ENCODE assay signal across 36 mouse cellular contexts in the genomic region with DNA sequence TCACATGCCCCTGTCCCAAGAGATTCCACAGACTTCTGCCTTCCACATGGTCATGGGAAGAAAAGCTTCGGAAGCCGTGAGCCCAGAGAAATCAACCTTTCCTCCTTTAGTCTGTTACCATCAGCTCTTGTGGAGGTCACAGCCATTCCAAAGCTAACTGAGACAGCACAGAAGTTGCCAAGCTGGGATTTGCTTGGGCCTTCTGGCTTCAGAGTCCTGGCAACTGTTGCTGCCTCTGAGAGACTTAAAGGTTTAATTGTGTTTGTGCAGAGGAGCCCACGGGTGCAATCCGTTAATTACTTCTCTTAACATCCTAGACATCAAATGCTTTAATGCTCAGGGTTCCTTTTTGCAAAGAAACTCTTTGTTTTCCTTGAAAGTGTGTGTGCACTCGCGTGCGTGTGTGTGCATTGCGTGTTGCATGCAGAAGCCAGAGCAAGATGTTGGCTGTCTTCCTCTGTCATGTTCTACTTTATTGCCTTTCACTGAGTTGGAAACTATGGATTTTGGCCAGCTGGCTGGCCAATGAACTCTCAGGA. TPM values are rescaled to one million over a fixed set of nuclear protein-coding genes. Genes with fewer than 3 reads are reported as not detected.
DNase-seq lines count a peak whose midpoint lies in the region; ATAC-seq and TF ChIP-seq lines count a peak whose summit lies in the region.
"Had no signal": no experiment of that assay in that cellular context is flagged by ENCODE, and none has a peak within 500 bp of the region (broad histone marks: within the 10 kb centered on the region; RNA-seq: fewer than 3 reads in every experiment).

No protein-coding gene starts in this region.

- no peak overlapping the region for H3K9ac ChIP-seq in forebrain, embryonic 16.5 days (replicated peaks; ENCODE audit: low read depth, low read length)
- H3K9ac ChIP-seq in forebrain, embryonic 13.5 days = no peak overlapping the region
- no peak overlapping the region for H3K9ac ChIP-seq in hindbrain, postnatal 0 days (replicated peaks; ENCODE audit: low read length)
- H3K9ac ChIP-seq in hindbrain, embryonic 12.5 days = no peak overlapping the region
- no peak overlapping the region for H3K9ac ChIP-seq in midbrain, postnatal 0 days (replicated peaks; ENCODE audit: low read length, poor library complexity, severe bottlenecking)
- no peak overlapping the region for H3K9ac ChIP-seq in midbrain, embryonic 16.5 days (ENCODE audit: low read depth, low read length)
- H3K9ac ChIP-seq in limb, embryonic 15.5 days = no peak overlapping the region
- H3K9ac ChIP-seq: embryonic facial prominence, embryonic 13.5 days; forebrain, embryonic 15.5 days; heart, embryonic 12.5 days; heart, embryonic 15.5 days had no signal

- H3K36me3 ChIP-seq in forebrain, embryonic 16.5 days (ENCODE audit: control insufficient read depth, insufficient read depth) = no peaks in the 10 kb centered on the region
- no peaks in the 10 kb centered on the region for H3K36me3 ChIP-seq in forebrain, embryonic 13.5 days (ENCODE audit: poor library complexity, severe bottlenecking)
- no peaks in the 10 kb centered on the region for H3K36me3 ChIP-seq in hindbrain, postnatal 0 days (ENCODE audit: insufficient read depth, low read length)
- no peaks in the 10 kb centered on the region for H3K36me3 ChIP-seq in hindbrain, embryonic 12.5 days
- H3K36me3 ChIP-seq in midbrain, postnatal 0 days (ENCODE audit: insufficient read depth, low read length) = no peaks in the 10 kb centered on the region
- no peaks in the 10 kb centered on the region for H3K36me3 ChIP-seq in midbrain, embryonic 16.5 days (ENCODE audit: control insufficient read depth, insufficient read depth, low read length)
- no peaks in the 10 kb centered on the region for H3K36me3 ChIP-seq in limb, embryonic 15.5 days
- H3K36me3 ChIP-seq: embryonic facial prominence, embryonic 10.5 days; embryonic facial prominence, embryonic 13.5 days; forebrain, embryonic 15.5 days; G1E; heart, embryonic 12.5 days; heart, embryonic 15.5 days had no signal

- no peak for TF ChIP-seq CTCF in hindbrain, postnatal 0 days (IDR thresholded peaks at IDR 0.05; ENCODE audit: low read depth)
- no peak for TF ChIP-seq CTCF in midbrain, postnatal 0 days (IDR thresholded peaks at IDR 0.05)

- H3K4me2 ChIP-seq in forebrain, embryonic 16.5 days (ENCODE audit: low read length) = no peak overlapping the region
- no peak overlapping the region for H3K4me2 ChIP-seq in forebrain, embryonic 13.5 days
- H3K4me2 ChIP-seq in hindbrain, postnatal 0 days (ENCODE audit: low read depth, low read length) = no peak overlapping the region
- no peak overlapping the region for H3K4me2 ChIP-seq in hindbrain, embryonic 12.5 days (replicated peaks)
- no peak overlapping the region for H3K4me2 ChIP-seq in midbrain, postnatal 0 days (ENCODE audit: low read depth, low read length, poor library complexity, severe bottlenecking)
- H3K4me2 ChIP-seq in midbrain, embryonic 16.5 days (ENCODE audit: low read length) = no peak overlapping the region
- no peak overlapping the region for H3K4me2 ChIP-seq in limb, embryonic 15.5 days
- H3K4me2 ChIP-seq: embryonic facial prominence, embryonic 13.5 days; forebrain, embryonic 15.5 days; heart, embryonic 12.5 days; heart, embryonic 15.5 days had no signal

- H3K9me3 ChIP-seq in forebrain, embryonic 16.5 days (ENCODE audit: control insufficient read depth, low read length) = no peaks in the 10 kb centered on the region
- H3K9me3 ChIP-seq in forebrain, embryonic 13.5 days (replicated peaks) = no peaks in the 10 kb centered on the region
- H3K9me3 ChIP-seq in hindbrain, postnatal 0 days (ENCODE audit: low read length) = no peaks in the 10 kb centered on the region
- no peaks in the 10 kb centered on the region for H3K9me3 ChIP-seq in hindbrain, embryonic 12.5 days (replicated peaks)
- no peaks in the 10 kb centered on the region for H3K9me3 ChIP-seq in midbrain, postnatal 0 days (ENCODE audit: low read length)
- no peaks in the 10 kb centered on the region for H3K9me3 ChIP-seq in midbrain, embryonic 16.5 days (replicated peaks; ENCODE audit: control insufficient read depth, low read length, poor library complexity, severe bottlenecking)
- no peaks in the 10 kb centered on the region for H3K9me3 ChIP-seq in limb, embryonic 15.5 days
- H3K9me3 ChIP-seq: embryonic facial prominence, embryonic 10.5 days; embryonic facial prominence, embryonic 13.5 days; forebrain, embryonic 15.5 days; G1E; heart, embryonic 12.5 days; heart, embryonic 15.5 days had no signal

- peak; percentile 49; the same call in 1 of the 2 replicates for ATAC-seq in forebrain, embryonic 16.5 days
- no peak for ATAC-seq in forebrain, embryonic 13.5 days
- no peak for ATAC-seq in hindbrain, postnatal 0 days
- no peak for ATAC-seq in hindbrain, embryonic 12.5 days (ENCODE audit: low FRiP score)
- no peak for ATAC-seq in midbrain, postnatal 0 days (ENCODE audit: low FRiP score)
- ATAC-seq in midbrain, embryonic 16.5 days = no peak
- ATAC-seq in limb, embryonic 15.5 days (ENCODE audit: insufficient number of reproducible peaks, low FRiP score, low TSS enrichment, low read depth) = no peak
- ATAC-seq: forebrain, embryonic 15.5 days; intestine, postnatal 0 days; Patski had no signal

- no peak overlapping the region for H3K4me3 ChIP-seq in forebrain, embryonic 16.5 days (replicated peaks; ENCODE audit: low read length)
- no peak overlapping the region for H3K4me3 ChIP-seq in forebrain, embryonic 13.5 days
- no peak overlapping the region for H3K4me3 ChIP-seq in hindbrain, postnatal 0 days (ENCODE audit: low read length)
- H3K4me3 ChIP-seq in hindbrain, embryonic 12.5 days = no peak overlapping the region
- H3K4me3 ChIP-seq in midbrain, postnatal 0 days (ENCODE audit: low read depth, low read length) = no peak overlapping the region
- H3K4me3 ChIP-seq in midbrain, embryonic 16.5 days (ENCODE audit: low read depth, low read length) = no peak overlapping the region
- no peak overlapping the region for H3K4me3 ChIP-seq in limb, embryonic 15.5 days
- H3K4me3 ChIP-seq: embryonic facial prominence, embryonic 10.5 days; embryonic facial prominence, embryonic 13.5 days; erythroblast, embryonic 14.5 days; forebrain, embryonic 15.5 days; gastrocnemius, adult 2 months; heart, embryonic 12.5 days; heart, embryonic 15.5 days had no signal

- WGBS in forebrain, embryonic 16.5 days = 34% methylated on average over 8 of the region's 8 CpGs
- WGBS in forebrain, embryonic 13.5 days = 48% methylated on average over 8 of the region's 8 CpGs
- WGBS in hindbrain, postnatal 0 days = 59% methylated on average over 8 of the region's 8 CpGs
- 86% methylated on average over 8 of the region's 8 CpGs for WGBS in hindbrain, embryonic 12.5 days
- 75% methylated on average over 8 of the region's 8 CpGs for WGBS in midbrain, postnatal 0 days
- WGBS in midbrain, embryonic 16.5 days = 66% methylated on average over 8 of the region's 8 CpGs
- 68% methylated on average over 8 of the region's 8 CpGs for WGBS in limb, embryonic 15.5 days

- H3K27me3 ChIP-seq in forebrain, embryonic 16.5 days (replicated peaks; ENCODE audit: control insufficient read depth, insufficient read depth, low read length) = no peaks in the 10 kb centered on the region
- no peaks in the 10 kb centered on the region for H3K27me3 ChIP-seq in forebrain, embryonic 13.5 days
- no peaks in the 10 kb centered on the region for H3K27me3 ChIP-seq in hindbrain, postnatal 0 days (ENCODE audit: insufficient read depth, low read length)
- H3K27me3 ChIP-seq in hindbrain, embryonic 12.5 days = no peaks in the 10 kb centered on the region
- no peaks in the 10 kb centered on the region for H3K27me3 ChIP-seq in midbrain, postnatal 0 days (ENCODE audit: insufficient read depth, low read length)
- H3K27me3 ChIP-seq in midbrain, embryonic 16.5 days (ENCODE audit: control insufficient read depth, insufficient read depth, low read depth, low read length) = no peaks in the 10 kb centered on the region
- H3K27me3 ChIP-seq in limb, embryonic 15.5 days = no peaks in the 10 kb centered on the region
- H3K27me3 ChIP-seq: embryonic facial prominence, embryonic 13.5 days; forebrain, embryonic 15.5 days; heart, embryonic 12.5 days; heart, embryonic 15.5 days; Patski had no signal

- peak; percentile 45 for DNase-seq in hindbrain, postnatal 0 days (ENCODE audit: low spot score)
- peak; percentile 55 for DNase-seq in midbrain, postnatal 0 days (ENCODE audit: low spot score)
- no peak for DNase-seq in gastrocnemius, postnatal 10 days
- DNase-seq: adrenal gland, adult 2 months; adrenal gland, postnatal 14 days; B cell, adult 2 months; cerebellum, adult 11-12 months; cerebellum, adult 8-10 months; cerebellum, postnatal 36 days; embryo, embryonic 11 days; gastrocnemius, adult 2 months; gastrocnemius, postnatal 25 days; heart, adult 18-20 months; heart, postnatal 14 days; heart, postnatal 4 days; kidney, adult 2 months had no signal

- no peak overlapping the region for H3K27ac ChIP-seq in forebrain, embryonic 16.5 days (ENCODE audit: low read length)
- no peak overlapping the region; the same call in 1 of the 2 replicates for H3K27ac ChIP-seq in forebrain, embryonic 13.5 days
- no peak overlapping the region for H3K27ac ChIP-seq in hindbrain, postnatal 0 days
- no peak overlapping the region for H3K27ac ChIP-seq in hindbrain, embryonic 12.5 days
- no peak overlapping the region for H3K27ac ChIP-seq in midbrain, postnatal 0 days (ENCODE audit: low read depth, low read length)
- H3K27ac ChIP-seq in midbrain, embryonic 16.5 days (ENCODE audit: low read length) = no peak overlapping the region
- H3K27ac ChIP-seq in limb, embryonic 15.5 days = peak overlapping the region; percentile 35
- H3K27ac ChIP-seq: embryonic facial prominence, embryonic 10.5 days; embryonic facial prominence, embryonic 13.5 days; forebrain, embryonic 15.5 days; gastrocnemius, adult 2 months; heart, embryonic 15.5 days had no signal

- H3K4me1 ChIP-seq in forebrain, embryonic 16.5 days (replicated peaks; ENCODE audit: control insufficient read depth, insufficient read depth, low read length) = peaks cover 11% of the 10 kb centered on the region
- peaks cover 11% of the 10 kb centered on the region; the same call in 1 of the 2 replicates for H3K4me1 ChIP-seq in forebrain, embryonic 13.5 days
- no peaks in the 10 kb centered on the region for H3K4me1 ChIP-seq in hindbrain, postnatal 0 days (ENCODE audit: insufficient read depth, low read length)
- H3K4me1 ChIP-seq in hindbrain, embryonic 12.5 days = no peaks in the 10 kb centered on the region
- no peaks in the 10 kb centered on the region for H3K4me1 ChIP-seq in midbrain, postnatal 0 days (ENCODE audit: insufficient read depth, low read length)
- H3K4me1 ChIP-seq in midbrain, embryonic 16.5 days (ENCODE audit: control insufficient read depth, insufficient read depth, low read length) = no peaks in the 10 kb centered on the region
- H3K4me1 ChIP-seq in limb, embryonic 15.5 days = peaks cover 20% of the 10 kb centered on the region
- H3K4me1 ChIP-seq: embryonic facial prominence, embryonic 13.5 days had no signal

RNA-seq across cellular contexts. Expression of gene Gm9964, which starts 20.2 kb away (rescaled TPM):
- polyA plus RNA-seq in forebrain, embryonic 16.5 days (2015; fragmentation: Nextera tagmentation; extraction: Ambion mirVana) = not detected in 2 replicates
- not detected in 2 replicates for polyA plus RNA-seq in forebrain, embryonic 13.5 days (2015; fragmentation: Nextera tagmentation; extraction: Ambion mirVana)
- total RNA-seq in hindbrain, postnatal 0 days (2014; rRNA removed) = not detected in 2 replicates
- polyA plus RNA-seq in hindbrain, postnatal 0 days (2015; fragmentation: Nextera tagmentation; extraction: Ambion mirVana) = not detected in 2 replicates
- not detected in 2 replicates for polyA plus RNA-seq in hindbrain, embryonic 12.5 days (2016; fragmentation: Nextera tagmentation; extraction: Ambion mirVana)
- total RNA-seq in midbrain, postnatal 0 days (2014; rRNA removed) = not detected in 2 replicates
- 0.22 TPM in 1 of 2 replicates, not detected in the other for polyA plus RNA-seq in midbrain, postnatal 0 days (2015; fragmentation: Nextera tagmentation; extraction: Ambion mirVana)
- not detected in 2 replicates for polyA plus RNA-seq in midbrain, embryonic 16.5 days (2015; fragmentation: Nextera tagmentation; extraction: Ambion mirVana)
- not detected in 2 replicates for polyA plus RNA-seq in limb, embryonic 15.5 days (2015; fragmentation: Nextera tagmentation; extraction: Ambion mirVana)
- not detected for total RNA-seq in gastrocnemius, postnatal 10 days (2021)
- total RNA-seq: adrenal gland, adult 2 months; adrenal gland, postnatal 14 days; CH12.LX; gastrocnemius, adult 2 months; gastrocnemius, postnatal 25 days; heart, adult 18-20 months; heart, postnatal 14 days; heart, postnatal 4 days had no signal
- polyA plus RNA-seq: adrenal gland, adult 2 months; cortical plate, adult 2 months; embryonic facial prominence, embryonic 10.5 days; embryonic facial prominence, embryonic 13.5 days; erythroblast, embryonic 14.5 days; forebrain, embryonic 15.5 days; frontal cortex, adult 2 months; G1E; gonadal fat pad, adult 2 months; heart, embryonic 12.5 days; heart, embryonic 15.5 days; hindbrain, embryonic 11.5 days; intestine, embryonic 14.5 days; intestine, postnatal 0 days; kidney, adult 2 months; Patski had no signal

RNA-seq across cellular contexts. Expression of gene Nf1, which starts 22.6 kb away (rescaled TPM):
- 6.2 and 6.4 TPM in 2 replicates for polyA plus RNA-seq in forebrain, embryonic 16.5 days (2015; fragmentation: Nextera tagmentation; extraction: Ambion mirVana)
- polyA plus RNA-seq in forebrain, embryonic 13.5 days (2015; fragmentation: Nextera tagmentation; extraction: Ambion mirVana) = 7.1 and 8.5 TPM in 2 replicates
- total RNA-seq in hindbrain, postnatal 0 days (2014; rRNA removed) = 68.4 and 73.6 TPM in 2 replicates
- polyA plus RNA-seq in hindbrain, postnatal 0 days (2015; fragmentation: Nextera tagmentation; extraction: Ambion mirVana) = 7.3 and 8.7 TPM in 2 replicates
- 8.9 and 9.5 TPM in 2 replicates for polyA plus RNA-seq in hindbrain, embryonic 12.5 days (2016; fragmentation: Nextera tagmentation; extraction: Ambion mirVana)
- 83.0 and 99.1 TPM in 2 replicates for total RNA-seq in midbrain, postnatal 0 days (2014; rRNA removed)
- 7.0 and 7.3 TPM in 2 replicates for polyA plus RNA-seq in midbrain, postnatal 0 days (2015; fragmentation: Nextera tagmentation; extraction: Ambion mirVana)
- 4.7 and 5.8 TPM in 2 replicates for polyA plus RNA-seq in midbrain, embryonic 16.5 days (2015; fragmentation: Nextera tagmentation; extraction: Ambion mirVana)
- 4.2 and 5.2 TPM in 2 replicates for polyA plus RNA-seq in limb, embryonic 15.5 days (2015; fragmentation: Nextera tagmentation; extraction: Ambion mirVana)
- 10 to 100 TPM; 29.7 to 36.9 TPM for total RNA-seq in gastrocnemius, postnatal 10 days (2021)
